Mouse (Mus musculus) embryo, embryonic 11.5 days (tissue): ENCODE measurements around the gene Ticam1.

Experiments used
- DNase-seq: peaks from one replicate; pipeline ENCODE4 v3.0.0-alpha.2; 2012; ENCODE audit warnings: low read depth, low spot score

The Ticam1 gene

DNA sequence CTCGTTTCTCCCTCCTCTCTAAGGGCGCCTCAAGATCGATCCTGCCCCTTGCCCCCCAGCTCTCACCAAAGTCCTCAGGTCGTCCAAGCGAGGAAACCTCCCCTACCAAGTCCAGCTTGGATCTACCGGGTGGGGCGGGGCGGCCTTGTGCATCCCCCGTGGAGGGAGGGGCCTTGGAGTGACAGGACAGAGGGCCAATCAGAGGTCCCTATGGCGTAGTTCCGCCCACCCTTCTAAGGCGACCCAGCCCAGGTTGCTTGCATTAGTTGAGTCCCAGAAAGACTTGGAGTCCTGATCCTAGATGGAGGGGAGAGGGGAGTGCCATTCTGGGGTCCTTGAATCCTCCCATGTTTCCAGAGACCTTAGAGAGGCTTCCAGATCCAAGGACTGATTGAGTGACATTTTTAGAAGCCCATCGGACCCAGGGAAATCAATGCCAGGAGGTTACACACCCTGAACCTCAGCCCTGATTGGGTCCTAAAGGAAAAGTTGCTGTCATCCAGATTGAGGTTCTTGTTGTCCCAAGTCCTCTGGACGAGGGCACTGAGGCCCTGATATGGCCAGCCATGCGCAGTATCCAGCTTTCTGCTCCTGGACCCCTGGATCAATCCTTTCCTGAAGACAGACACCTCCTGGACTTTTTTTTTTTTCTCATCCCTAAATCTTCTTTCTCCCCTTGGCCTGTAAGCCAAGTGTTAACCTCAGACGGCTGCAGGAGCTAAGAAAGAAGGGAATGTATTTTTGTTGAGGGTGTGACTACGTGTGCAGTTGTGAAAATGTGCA is 14.0 kb upstream of the Ticam1 start:
- DNase-seq = peak; percentile 85

DNA sequence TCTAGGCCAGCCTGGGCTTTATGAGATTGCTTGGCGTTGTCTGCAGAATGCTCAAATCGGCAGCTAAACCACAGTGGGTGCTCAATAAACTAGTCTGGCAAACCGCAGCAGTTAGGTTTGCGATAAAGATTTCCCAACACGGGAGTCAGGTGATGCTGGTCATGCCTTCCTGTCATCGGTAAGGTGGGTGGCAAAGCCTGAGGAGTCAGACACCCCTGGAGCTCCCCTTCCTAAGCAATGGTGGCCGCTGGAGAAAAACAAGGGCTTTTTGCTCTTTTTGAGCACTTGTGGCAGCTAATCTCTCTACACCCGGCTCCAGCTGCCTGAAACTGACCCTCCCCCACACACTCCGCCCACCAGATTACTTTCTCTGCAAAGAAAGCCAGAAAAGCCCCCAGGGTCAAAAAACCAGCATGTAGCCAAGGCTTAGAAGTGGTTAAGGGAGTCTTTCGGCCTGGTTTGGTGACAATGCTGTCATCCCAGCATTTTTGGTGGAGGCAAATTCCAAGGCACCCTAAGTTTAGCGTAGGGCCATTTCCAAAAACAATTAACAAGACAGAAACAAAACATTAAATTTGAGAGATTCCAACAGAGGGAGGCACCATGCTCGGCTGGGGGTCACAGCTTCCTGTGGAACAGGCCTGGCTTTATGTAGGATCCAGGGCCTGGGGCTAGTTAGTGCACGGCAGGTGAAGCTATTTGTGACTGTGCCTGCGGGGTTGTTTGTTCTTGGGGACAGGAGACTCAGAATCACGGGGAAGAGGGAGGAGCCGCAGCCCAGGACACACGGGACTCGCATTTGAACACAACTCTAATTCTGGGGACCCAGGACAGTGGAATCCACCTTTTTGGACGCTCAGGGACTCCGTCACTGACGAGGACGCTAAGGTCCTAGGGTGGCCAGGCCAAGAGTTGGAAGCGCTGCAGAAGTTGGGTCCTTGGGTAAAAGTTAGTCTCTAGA is 13.1 kb upstream of the Ticam1 start:
- DNase-seq = no peak

DNA sequence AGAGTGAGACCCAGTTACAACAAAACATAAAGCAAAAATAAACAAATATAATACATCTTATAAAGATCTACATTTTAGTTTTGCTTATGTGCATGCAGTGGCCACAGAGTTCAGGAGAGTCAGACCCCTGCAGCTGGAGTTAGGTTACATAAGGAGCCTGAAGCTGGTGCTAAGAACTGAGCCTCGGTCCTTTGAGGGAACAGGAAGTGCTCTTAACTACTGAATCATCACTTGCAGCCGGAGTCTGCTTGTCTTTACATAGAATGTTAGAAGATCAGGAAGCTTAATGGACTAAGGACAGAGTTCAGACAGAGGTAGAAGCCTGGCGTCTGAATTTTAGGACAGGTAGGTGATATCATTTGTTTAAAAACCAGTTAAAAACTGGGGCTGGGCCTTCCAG is 12.3 kb upstream of the Ticam1 start:
- DNase-seq = no peak

DNA sequence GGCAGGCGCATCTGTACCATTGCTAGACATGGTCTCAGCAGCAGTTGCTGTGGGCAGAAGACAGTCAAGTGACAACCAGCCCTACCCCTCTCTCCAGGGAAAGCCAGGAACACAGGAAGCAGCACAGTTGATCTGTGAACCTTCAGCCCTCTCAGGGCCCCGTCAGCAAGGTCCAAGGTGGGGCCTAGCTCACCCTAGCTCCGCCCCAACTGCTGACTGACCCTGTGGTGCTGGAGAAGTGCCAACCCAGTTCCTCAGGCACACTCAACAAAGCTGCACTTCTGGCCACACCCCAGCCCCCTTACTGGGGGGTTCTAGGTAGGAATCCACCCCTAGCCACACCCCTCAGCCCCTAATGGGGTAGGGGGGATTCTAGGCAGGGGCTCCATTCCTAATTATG is 11.2 kb upstream of the Ticam1 start:
- no peak for DNase-seq

DNA sequence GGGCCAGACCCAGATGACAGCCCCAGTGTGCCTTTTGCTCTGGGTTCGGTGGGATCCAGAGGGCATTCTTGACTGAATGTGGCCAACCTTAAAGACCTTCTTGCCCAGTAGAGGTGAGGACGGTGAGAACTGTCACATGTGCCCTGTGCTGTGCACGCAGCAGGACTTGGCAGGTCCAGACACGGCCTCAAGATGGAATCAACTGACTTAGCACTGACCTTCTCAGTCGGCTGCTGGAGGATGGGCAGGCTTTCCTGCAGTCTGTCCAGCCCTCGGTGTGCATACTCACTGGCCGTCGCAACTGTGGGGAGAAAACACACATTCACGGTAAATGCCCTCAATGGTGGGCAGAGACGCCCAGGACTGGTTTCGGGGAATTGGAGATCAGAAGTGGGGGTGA is 9.4 kb upstream of the Ticam1 start:
- DNase-seq = no peak

DNA sequence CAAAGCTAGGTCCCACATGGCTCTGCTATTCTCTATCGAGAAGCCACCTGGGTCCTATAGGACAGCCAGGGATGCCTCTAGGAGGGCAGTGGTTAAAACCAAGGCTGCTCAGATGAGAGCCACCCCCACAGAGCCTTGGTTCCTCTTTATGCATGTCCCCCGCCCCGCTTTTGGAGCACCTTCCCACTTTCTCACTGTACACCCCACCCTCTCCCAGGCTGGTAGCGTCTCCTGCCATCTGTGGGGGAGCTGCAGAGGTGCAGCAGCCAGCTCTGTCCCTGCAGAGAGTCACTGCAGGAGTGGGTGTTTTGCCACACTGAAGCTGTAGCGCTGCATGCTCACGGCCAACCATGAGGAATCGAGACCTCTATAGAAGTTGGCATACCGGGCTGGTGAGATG is 6.7 kb upstream of the Ticam1 start:
- DNase-seq = no peak

DNA sequence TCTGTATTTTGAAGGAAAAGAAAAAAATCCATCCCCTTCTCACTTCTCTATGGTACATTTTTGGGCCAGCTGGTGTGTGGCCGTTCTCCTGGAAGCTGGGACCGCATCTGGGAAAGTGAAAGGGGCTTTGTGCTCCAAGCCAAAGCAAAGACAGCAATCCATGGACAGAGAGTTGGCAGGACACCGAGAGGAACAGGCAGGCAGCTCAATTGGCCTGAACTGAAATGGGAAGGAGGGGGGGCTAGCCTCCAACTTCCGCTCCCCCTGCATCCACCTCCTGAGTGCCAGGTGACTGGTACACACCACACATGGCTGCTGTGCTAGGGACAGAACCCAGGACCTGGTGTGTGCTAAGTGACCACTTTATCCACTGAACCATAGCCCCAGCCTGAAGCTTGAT is 6.2 kb upstream of the Ticam1 start:
- no peak for DNase-seq

DNA sequence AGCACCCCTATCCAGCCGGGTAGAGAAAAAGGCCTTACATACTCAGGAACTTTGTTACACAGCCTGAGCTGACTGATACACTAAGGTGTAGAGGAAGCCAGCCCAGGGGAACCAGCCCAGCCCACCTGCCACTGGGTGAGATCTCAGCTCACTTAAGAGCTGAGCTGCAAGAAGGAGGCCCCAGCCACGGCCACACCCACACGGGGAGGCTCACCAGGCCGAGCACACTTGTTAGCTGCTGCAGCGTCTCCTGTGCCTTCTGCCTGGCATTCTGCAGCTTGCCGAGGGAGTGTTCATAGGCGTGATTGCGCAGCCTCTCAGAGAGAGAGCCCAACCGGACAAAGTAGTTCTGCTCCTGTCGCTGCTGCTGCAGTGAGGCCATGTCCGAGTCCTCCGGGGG is 4.6 kb upstream of the Ticam1 start:
- DNase-seq = no peak

DNA sequence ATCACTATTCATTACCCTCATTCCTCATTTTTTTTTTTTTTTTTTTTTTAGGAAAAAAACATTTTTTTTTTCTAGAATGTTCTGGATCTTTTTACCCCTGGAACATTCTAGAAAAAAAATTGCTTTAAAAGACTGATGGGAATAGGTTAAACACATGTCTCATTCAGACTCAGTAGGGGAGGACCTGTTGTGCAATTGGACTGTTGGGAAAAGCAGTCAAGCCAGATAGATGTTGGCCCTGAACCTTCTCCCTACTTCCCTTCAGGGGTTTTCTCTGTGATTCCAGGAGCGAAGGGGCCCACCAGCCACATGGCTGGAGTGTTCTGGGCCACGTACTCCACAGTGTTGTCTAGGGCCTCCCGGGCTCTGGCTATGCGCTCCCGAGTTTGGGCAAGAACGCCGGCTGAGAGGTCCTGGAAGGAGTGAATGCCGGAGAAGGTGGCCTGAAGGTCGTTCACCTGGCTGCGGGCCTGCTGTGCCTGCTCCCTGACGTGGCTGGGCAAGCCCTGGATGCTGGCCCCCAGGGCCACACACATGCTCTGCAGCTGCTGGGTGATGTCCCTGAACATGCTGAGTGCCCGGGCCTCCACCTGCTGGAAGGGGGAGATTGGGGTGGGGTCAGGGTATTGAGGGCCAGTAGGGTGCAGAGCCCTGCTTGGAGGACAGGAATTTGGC is 3.0 kb upstream of the Ticam1 start:
- no peak for DNase-seq

DNA sequence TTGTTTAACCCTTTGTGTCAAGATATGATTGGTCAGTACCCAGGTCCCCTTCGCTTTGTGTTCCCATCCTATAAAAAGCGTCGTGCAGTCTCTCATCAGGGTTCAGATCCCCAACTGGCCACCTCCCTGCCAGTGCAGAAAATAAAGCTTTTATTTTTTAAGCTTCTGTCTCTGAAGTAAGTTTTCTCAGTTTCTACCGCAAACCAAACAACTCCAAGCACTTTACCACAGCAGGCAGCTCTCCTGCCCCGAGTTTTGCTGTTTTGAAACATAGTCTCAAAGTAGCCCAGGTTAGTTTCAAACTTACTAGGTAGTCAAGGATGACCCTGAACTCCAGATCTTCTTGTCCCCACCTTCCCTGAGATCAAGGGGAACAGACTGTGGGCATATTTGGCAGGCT is 1.8 kb upstream of the Ticam1 start:
- DNase-seq = no peak

DNA sequence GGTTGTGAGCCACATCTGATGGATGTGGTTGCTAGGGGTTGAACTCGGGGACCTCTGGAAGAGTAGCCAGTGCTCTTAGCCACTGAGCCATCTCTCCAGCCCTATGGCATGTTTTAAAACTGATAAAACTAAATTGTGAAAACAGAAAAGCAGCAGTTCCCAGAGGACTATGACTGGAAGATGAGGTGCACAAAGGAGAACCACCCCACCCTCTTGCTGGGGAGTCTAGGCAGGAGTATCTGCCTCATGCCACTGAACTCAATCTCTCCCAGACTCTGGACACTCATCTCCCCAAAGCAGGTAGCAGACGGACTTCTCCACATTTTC is 944 bp upstream of the Ticam1 start:
- DNase-seq = no peak

DNA sequence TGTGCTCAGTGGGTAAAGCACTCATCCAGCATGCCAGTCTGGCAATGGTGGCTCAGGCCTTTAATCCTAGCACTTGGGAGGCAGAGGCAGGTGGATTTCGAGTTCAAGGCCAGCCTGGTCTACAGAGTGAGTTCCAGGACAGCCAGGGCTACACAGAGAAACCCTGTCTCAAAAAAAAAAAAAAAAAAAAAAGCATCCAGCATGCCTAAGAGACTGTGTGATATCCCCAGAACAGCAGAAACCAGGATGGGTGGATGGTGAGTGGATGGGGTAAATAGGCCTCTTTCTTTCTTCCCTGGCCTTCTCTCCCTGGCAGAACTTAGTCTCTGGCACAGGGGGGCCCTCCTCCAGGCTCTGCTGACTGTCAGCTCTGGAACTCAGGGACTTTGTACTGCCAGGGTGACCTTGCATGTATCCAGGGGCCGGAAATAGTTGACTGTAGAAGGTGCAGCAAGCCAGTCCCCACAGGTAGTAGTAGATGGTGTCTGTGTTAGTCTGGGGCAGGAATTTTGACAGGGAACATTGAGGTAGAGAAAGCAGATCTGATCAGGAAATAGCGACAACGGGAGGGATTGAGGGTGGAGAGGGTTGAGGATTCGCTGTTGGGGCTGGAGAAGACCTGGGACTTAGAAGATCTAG is 625 bp downstream of the Ticam1 start:
- no peak for DNase-seq

DNA sequence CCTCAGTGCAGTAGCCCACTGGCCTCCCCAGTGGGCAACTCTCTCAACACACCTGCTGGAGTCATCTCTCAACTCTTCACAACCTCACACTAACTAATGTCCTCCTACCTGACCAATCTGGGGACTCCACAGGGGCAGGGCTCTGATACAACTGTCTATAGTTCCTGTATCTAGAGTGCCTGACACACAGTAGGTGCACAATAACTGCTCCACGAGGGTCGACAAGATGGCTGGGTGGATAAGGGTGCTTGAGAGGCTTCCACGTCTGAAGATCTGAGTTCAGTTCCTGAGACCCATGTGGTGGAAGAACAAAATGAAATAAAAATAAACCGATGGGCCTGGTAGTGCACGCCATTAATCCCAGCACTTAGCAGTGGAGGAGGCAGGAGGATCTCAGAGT is 2.6 kb downstream of the Ticam1 start:
- no peak for DNase-seq

DNA sequence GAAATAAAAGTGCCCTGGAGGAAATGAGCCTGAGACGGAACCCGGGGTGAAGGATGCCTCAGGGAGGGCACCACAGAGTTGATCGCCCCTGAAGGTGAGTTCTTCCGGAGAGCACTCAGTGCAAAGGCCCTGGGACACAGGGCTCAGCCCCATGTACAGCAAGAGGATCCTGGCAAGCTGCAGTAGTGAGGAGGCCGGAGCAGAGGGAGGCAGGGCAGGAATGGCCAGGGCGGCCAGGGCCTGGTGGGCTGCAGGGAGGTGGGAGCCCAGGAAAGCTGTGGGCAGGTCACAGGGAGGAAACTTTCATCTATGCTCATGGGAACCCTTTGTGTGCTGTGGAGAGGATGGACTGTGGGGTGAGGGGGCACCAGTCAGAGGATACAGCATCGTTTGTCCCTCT is 3.1 kb downstream of the Ticam1 start:
- DNase-seq = no peak

DNA sequence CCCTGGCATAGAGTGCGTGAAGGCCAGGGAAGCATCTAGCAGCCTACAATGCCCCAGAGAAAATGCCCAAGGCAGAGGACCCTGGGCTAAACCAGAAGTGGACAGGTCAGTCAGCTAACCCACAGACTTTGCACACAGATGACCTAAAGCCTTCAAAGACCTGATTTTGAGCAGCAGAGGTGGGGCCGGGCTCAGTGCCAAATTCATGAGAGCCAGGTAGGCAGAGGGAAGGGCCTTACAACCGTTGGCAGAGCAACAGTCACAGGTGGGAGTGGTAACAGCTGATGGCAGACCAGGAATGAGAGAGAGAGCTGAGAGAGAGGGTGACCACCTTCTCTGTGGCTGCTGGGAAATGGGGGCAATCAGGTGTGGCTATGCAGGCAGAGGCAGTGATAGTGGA is 3.9 kb downstream of the Ticam1 start:
- DNase-seq = no peak

DNA sequence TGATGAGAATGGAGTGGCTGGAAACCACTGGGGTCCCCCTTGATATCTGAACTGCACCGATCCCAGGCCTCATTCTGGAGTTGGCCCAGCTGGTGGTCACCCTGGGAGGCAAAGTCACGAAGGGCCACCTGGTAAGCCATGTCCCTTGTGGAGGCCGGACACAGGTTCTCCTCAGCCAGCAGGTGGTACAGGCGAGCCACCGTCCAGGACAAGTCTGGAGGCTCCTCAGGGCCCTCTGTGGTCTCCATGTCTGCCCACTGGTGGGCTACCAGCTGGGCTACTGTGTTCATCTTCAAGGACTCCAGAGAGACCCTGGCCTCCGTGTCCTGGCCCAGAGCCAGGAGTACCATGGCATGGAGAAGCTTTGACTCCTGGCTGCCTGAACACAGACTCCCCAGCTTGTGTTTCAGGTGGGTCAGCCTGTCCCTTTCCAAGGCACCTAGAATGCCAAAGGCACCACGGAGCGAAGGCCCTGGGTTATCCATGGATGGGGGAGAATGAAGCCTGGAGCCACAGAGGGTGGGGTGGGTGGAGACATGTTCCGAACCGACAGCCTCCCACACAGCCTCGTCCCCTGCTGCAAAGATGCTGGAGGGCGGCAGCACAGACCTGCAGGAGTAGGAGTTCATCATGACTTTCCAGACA is 4.9 kb downstream of the Ticam1 start:
- no peak for DNase-seq

DNA sequence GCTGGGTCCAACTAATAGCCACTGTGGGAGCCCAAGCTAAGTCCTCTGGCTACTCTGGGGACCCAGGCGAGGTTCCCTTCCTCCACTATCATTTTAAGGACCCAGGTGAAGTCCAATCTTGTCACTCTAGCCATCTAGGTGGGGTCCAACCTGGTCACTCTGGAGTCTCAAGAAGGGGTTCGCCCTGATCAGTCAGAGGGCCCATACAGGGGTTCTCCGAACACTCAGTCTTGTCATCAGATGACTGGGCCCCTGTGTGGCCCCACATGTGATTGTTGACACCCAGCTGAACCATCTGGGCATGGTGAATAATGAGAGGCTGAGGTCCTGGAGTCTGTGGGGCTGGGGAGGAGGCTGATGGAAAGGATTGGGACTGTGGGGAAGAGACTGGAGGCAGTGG is 6.8 kb downstream of the Ticam1 start:
- DNase-seq = no peak

DNA sequence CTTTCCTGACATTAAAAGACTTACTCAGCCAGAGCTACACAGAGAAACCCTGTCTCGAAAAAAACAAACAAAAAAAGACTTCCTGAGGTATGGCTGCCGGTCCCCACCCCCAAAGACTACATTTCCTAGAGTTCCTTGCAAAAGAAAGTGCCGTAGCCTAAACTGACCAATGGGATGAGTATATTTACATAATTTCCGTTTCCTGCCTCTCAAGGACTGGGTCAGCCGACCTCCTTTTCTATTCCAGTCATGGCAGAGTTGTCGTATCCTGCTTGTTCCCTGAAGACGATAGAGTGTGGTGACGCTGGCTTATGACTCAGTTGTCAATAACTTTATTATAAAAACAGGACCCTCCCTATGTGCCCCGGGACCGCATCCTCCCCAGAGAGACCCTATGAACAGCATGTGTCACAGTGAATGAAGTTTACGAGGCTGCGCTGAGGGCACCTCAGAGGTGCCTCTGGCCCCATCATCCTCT is 7.4 kb downstream of the Ticam1 start:
- no peak for DNase-seq

DNA sequence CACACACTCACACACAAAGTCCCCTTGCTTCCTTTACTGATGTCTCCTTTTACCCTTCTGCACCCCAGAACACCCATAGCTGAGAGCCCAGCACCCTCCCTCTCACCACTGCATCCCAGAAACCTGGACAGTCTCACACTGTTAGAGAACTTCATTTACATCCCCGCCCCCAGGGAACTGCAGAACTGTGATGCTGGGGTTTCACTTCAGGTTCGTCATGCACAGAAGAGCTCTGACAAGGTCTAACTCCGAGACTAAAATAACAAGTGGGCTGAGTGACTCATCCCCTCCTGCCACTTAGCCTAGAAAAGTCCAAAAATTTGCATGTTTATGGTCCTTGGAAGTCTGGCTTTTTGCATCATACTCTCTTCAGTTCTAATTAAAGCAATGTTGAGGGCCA is 10.3 kb downstream of the Ticam1 start:
- DNase-seq = no peak

DNA sequence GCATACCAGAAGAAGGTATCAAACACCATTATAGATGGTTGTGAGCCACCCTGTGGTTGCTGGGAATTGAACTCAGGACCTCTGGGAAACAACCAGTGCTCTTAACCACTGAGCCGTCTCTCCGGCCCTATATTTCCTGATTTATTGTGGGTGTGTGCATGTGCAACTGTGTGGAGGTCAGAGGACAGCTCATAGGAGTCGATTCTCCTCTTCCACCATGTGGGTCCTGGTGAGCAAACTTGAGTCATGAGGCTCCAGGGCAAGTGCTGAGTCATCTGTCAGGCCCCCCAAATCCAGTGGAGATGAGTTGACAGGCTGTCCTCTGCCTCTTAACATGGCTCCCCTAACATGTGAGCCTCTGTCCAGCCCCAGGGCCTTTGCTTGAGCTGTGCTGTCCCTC is 10.7 kb downstream of the Ticam1 start:
- no peak for DNase-seq

DNA sequence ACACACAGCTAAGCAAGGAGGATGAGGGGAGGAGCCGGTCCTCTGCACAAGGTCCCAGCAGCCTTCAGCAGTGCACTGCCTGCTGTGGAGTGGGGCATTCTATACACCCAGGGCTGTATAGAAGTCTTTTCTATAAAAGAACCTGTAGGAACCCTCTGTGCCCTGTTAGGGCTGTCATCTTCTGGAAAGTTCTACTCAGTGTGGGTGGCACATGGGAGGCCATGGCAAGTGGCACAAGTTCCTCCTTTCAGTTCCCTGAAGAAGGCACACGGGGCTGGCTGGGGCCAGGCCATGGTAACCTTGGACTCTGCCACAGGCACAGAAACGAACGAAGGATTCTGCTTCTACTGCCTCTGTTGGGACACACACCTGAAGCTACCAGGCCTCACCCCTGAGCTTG is 11.6 kb downstream of the Ticam1 start:
- no peak for DNase-seq
